In genomic region chr17:56119981-56120880, GRCm38 (mm10) we compare ENCODE assay signal across 8 mouse cellular contexts. TPM values are rescaled to one million over a fixed set of nuclear protein-coding genes. Genes with fewer than 3 reads are reported as not detected.
DNase-seq lines count a peak whose midpoint lies in the region; ATAC-seq lines count a peak whose summit lies in the region.

No protein-coding gene starts in this region.

- no peaks in the 10 kb centered on the region for H3K36me3 ChIP-seq in heart, embryonic 11.5 days (ENCODE audit: control insufficient read depth, insufficient read depth, low read length)
- no peaks in the 10 kb centered on the region for H3K36me3 ChIP-seq in kidney, embryonic 15.5 days

- H3K4me2 ChIP-seq in heart, embryonic 11.5 days: peak overlapping the region; percentile 57
- peak overlapping the region; percentile 54 for H3K4me2 ChIP-seq in kidney, embryonic 15.5 days

- ATAC-seq in cerebellum, adult (ENCODE audit: insufficient number of reproducible peaks, low FRiP score, low TSS enrichment): peak; percentile 1; the same call in 1 of the 2 replicates
- no peak for ATAC-seq in heart, embryonic 11.5 days (replicated peaks; ENCODE audit: insufficient number of reproducible peaks, low FRiP score, low TSS enrichment)
- no peak for ATAC-seq in kidney, embryonic 15.5 days (replicated peaks; ENCODE audit: low FRiP score)

- H3K27ac ChIP-seq in heart, embryonic 11.5 days (ENCODE audit: low read depth, low read length): no peak overlapping the region
- H3K27ac ChIP-seq in kidney, embryonic 15.5 days: no peak overlapping the region

- H3K9me3 ChIP-seq in heart, embryonic 11.5 days (replicated peaks; ENCODE audit: control insufficient read depth, low read length): peaks cover 11% of the 10 kb centered on the region; the same call in 1 of the 2 replicates
- peaks cover 6% of the 10 kb centered on the region; the same call in 1 of the 2 replicates for H3K9me3 ChIP-seq in kidney, embryonic 15.5 days (replicated peaks)

- 6% methylated on average over 66 of the region's 66 CpGs for WGBS in heart, embryonic 11.5 days (ENCODE audit: insufficient replicate concordance)
- 5% methylated on average over 66 of the region's 66 CpGs for WGBS in kidney, embryonic 15.5 days

- H3K9ac ChIP-seq in heart, embryonic 11.5 days (ENCODE audit: low read depth, low read length): no peak overlapping the region
- no peak overlapping the region for H3K9ac ChIP-seq in kidney, embryonic 15.5 days

- H3K27me3 ChIP-seq in heart, embryonic 11.5 days (ENCODE audit: control insufficient read depth, insufficient read depth, low read length): peaks cover 88% of the 10 kb centered on the region
- H3K27me3 ChIP-seq in kidney, embryonic 15.5 days: peaks cover 86% of the 10 kb centered on the region

- peaks cover 23% of the 10 kb centered on the region for H3K4me1 ChIP-seq in heart, embryonic 11.5 days (ENCODE audit: control insufficient read depth, insufficient read depth, low read length)
- H3K4me1 ChIP-seq in kidney, embryonic 15.5 days: peaks cover 39% of the 10 kb centered on the region

- H3K4me3 ChIP-seq in heart, embryonic 11.5 days (ENCODE audit: low read depth, low read length): peak overlapping the region; percentile 31
- H3K4me3 ChIP-seq in kidney, embryonic 15.5 days (replicated peaks): peak overlapping the region; percentile 26

- DNase-seq in cerebellum, adult 9-10 months: no peak
- DNase-seq in cerebellum, adult 11 months: peak; percentile 57
- DNase-seq in lung, postnatal 36 days: peak; percentile 57
- DNase-seq in spleen, adult 12 weeks (ENCODE audit: low spot score): no peak
- DNase-seq in right cerebral cortex, postnatal 10 days (ENCODE audit: low spot score in 2 of 2): no peak

RNA-seq across cellular contexts. Expression of gene Lrg1, which starts 1.6 kb away (rescaled TPM):
- polyA plus RNA-seq in heart, embryonic 11.5 days (2014; fragmentation: Nextera tagmentation; extraction: Ambion mirVana): not detected in 2 replicates
- 0.39 and 0.53 TPM in 2 replicates for polyA plus RNA-seq in kidney, embryonic 15.5 days (2015; fragmentation: Nextera tagmentation; extraction: Ambion mirVana)

RNA-seq across cellular contexts. Expression of gene Plin5, which starts 2.8 kb away (rescaled TPM):
- 0.18 and 0.33 TPM in 2 replicates for polyA plus RNA-seq in heart, embryonic 11.5 days (2014; fragmentation: Nextera tagmentation; extraction: Ambion mirVana)
- 1.5 and 1.9 TPM in 2 replicates for polyA plus RNA-seq in kidney, embryonic 15.5 days (2015; fragmentation: Nextera tagmentation; extraction: Ambion mirVana)

RNA-seq across cellular contexts. Expression of gene Plin4, which starts 10.6 kb away (rescaled TPM):
- polyA plus RNA-seq in heart, embryonic 11.5 days (2014; fragmentation: Nextera tagmentation; extraction: Ambion mirVana): 0.10 and 0.11 TPM in 2 replicates
- polyA plus RNA-seq in kidney, embryonic 15.5 days (2015; fragmentation: Nextera tagmentation; extraction: Ambion mirVana): 0.08 and 0.12 TPM in 2 replicates

RNA-seq across cellular contexts. Expression of gene Sema6b, which starts 19.9 kb away (rescaled TPM):
- polyA plus RNA-seq in heart, embryonic 11.5 days (2014; fragmentation: Nextera tagmentation; extraction: Ambion mirVana): 0.11 and 0.33 TPM in 2 replicates
- polyA plus RNA-seq in kidney, embryonic 15.5 days (2015; fragmentation: Nextera tagmentation; extraction: Ambion mirVana): 1.5 TPM in 2 replicates

RNA-seq across cellular contexts. Expression of gene Hdgfl2, which starts 40.8 kb away (rescaled TPM):
- 77.2 and 82.9 TPM in 2 replicates for polyA plus RNA-seq in heart, embryonic 11.5 days (2014; fragmentation: Nextera tagmentation; extraction: Ambion mirVana)
- polyA plus RNA-seq in kidney, embryonic 15.5 days (2015; fragmentation: Nextera tagmentation; extraction: Ambion mirVana): 123 and 141 TPM in 2 replicates

Comparison
In these comparisons a context has a peak if more than half of its experiments do, and no peak if none do; other contexts are left out.
1. DNase-seq: peak in cerebellum, adult 11 months (single experiment) and lung, postnatal 36 days (single experiment); none in cerebellum, adult 9-10 months (single experiment), spleen, adult 12 weeks (single experiment) and right cerebral cortex, postnatal 10 days (0 of 2).